Mouse (Mus musculus) hindbrain, embryonic 12.5 days (tissue): Measurements from ENCODE around the gene Olfr1469. TPM values are rescaled to one million over a fixed set of nuclear protein-coding genes. Genes with fewer than 3 reads are reported as not detected.
"Not testable (repeated sequence)": the region's sequence is repeated elsewhere in the genome, so short reads cannot be mapped to it uniquely, and the experiment has no call there.

ENCODE experiments used
- ATAC-seq: fragments of 200-750 bp; cut with Nextera tagmentation; 2 replicates; pipeline ENCODE4 v1.8.0; 2017; ENCODE audit warnings: moderate TSS enrichment; ENCODE audit not compliant: low FRiP score
- H3K27ac ChIP-seq: fragments of 300-500 bp; sonication (generic); 2 replicates; pipeline ENCODE4 v1.5.1; 2016; ENCODE audit warnings: mild to moderate bottlenecking
- H3K27me3 ChIP-seq: fragments of 300-500 bp; sonication (generic); 2 replicates; pipeline ENCODE4 v1.6.1; 2016; ENCODE audit warnings: mild to moderate bottlenecking
- H3K36me3 ChIP-seq: fragments of 300-500 bp; sonication (generic); 2 replicates; pipeline ENCODE4 v1.6.1; 2016; ENCODE audit warnings: mild to moderate bottlenecking
- H3K4me1 ChIP-seq: fragments of 300-500 bp; sonication (generic); 2 replicates; pipeline ENCODE4 v1.6.1; 2016
- H3K4me2 ChIP-seq: fragments of 300-500 bp; sonication (generic); replicated peaks from 2 replicates; pipeline ENCODE4 v1.6.1; 2016; ENCODE audit warnings: mild to moderate bottlenecking
- H3K4me3 ChIP-seq: fragments of 300-500 bp; sonication (generic); 2 replicates; pipeline ENCODE4 v1.5.1; 2016; ENCODE audit warnings: mild to moderate bottlenecking
- H3K9ac ChIP-seq: fragments of 300-500 bp; sonication (generic); 2 replicates; pipeline ENCODE4 v1.6.1; 2016; ENCODE audit warnings: mild to moderate bottlenecking, moderate library complexity
- H3K9me3 ChIP-seq: fragments of 300-500 bp; sonication (generic); replicated peaks from 2 replicates; pipeline ENCODE4 v1.6.1; 2016; ENCODE audit warnings: mild to moderate bottlenecking
- WGBS: fragments of 180-500 bp; shearing (Covaris S2); methylation state at CpG from one replicate; pipeline ENCODE4 v1.1.7; 2016; 5-methylcytosine and 5-hydroxymethylcytosine counted together
- polyA plus RNA-seq: library from polyadenylated mRNA; unstranded; fragments of >200 nt; fragmentation: Nextera tagmentation; extraction: Ambion mirVana; gene quantifications from 2 replicates; pipeline ENCODE4 v1.2.1, GENCODE M21; 2016

Olfr1469 gene
- polyA plus RNA-seq = not detected in 2 replicates

- 84% methylated on average over 2 of the region's 2 CpGs for WGBS
- no peak within 1 kb of the TSS for H3K9ac ChIP-seq
Measured at GRCm38 (mm10) chr19:13407549-13407948, at the start of gene Olfr1469. Gene Olfr1469 (plus strand): TSS chr19:13407849.

GRCm38 (mm10) chr19:13361936-13362335 is 45.7 kb upstream of the Olfr1469 start, which contains the start of gene Olfr1467:
Gene Olfr1467 (plus strand): TSS chr19:13362236.
- no peak for ATAC-seq
- Histone ChIP-seq H3K4me3 (no peak within 1 kb of the TSS), H3K9me3 (peaks cover 13% of the 10 kb centered on the region), H3K27ac (no peak within 1 kb of the TSS), H3K27me3 (no peaks in the 10 kb centered on the region), H3K4me2 (no peak within 1 kb of the TSS), H3K4me1 (no peaks in the 10 kb centered on the region), H3K9ac (no peak within 1 kb of the TSS), H3K36me3 (no peaks in the 10 kb centered on the region)
- 75% methylated on average over 2 of the region's 2 CpGs for WGBS

More at GRCm38 (mm10) chr19:13407549-13407948, at the start of gene Olfr1469:
- no peak for ATAC-seq
- Histone ChIP-seq H3K4me1 (no peaks in the 10 kb centered on the region), H3K9me3 (peaks cover 11% of the 10 kb centered on the region), H3K27ac (no peak within 1 kb of the TSS), H3K36me3 (no peaks in the 10 kb centered on the region), H3K4me2 (no peak within 1 kb of the TSS), H3K4me3 (no peak within 1 kb of the TSS), H3K27me3 (no peaks in the 10 kb centered on the region)

- H3K4me2 ChIP-seq, H3K4me3 ChIP-seq, H3K4me1 ChIP-seq, H3K27me3 ChIP-seq, H3K27ac ChIP-seq, H3K36me3 ChIP-seq, H3K9ac ChIP-seq, ATAC-seq: not testable (repeated sequence)
- WGBS = 75% methylated on average over 2 of the region's 2 CpGs
- peaks cover 12% of the 10 kb centered on the region; the same call in 1 of the 2 replicates for H3K9me3 ChIP-seq
Measured at GRCm38 (mm10) chr19:13443109-13443508, 35.5 kb downstream of the Olfr1469 start, which contains the start of gene Olfr1471. Gene Olfr1471 (plus strand): TSS chr19:13443409.

GRCm38 (mm10) chr19:13455986-13456385 is 48.3 kb downstream of the Olfr1469 start, which contains the start of gene Olfr1472:
Gene Olfr1472 (minus strand): TSS chr19:13456086.
- H3K4me1 ChIP-seq = no peaks in the 10 kb centered on the region
- H3K9me3 ChIP-seq = 0 out of 2 replicates have a peak, but pooled peaks cover 2% of the 10 kb centered on the region
- H3K4me2 ChIP-seq = no peak within 1 kb of the TSS
- H3K27ac ChIP-seq = no peak within 1 kb of the TSS
- H3K9ac ChIP-seq = no peak within 1 kb of the TSS
- H3K4me3 ChIP-seq = no peak within 1 kb of the TSS
- 75% methylated on average over 1 of the region's 1 CpGs for WGBS
- no peak for ATAC-seq
- no peaks in the 10 kb centered on the region for H3K27me3 ChIP-seq
- no peaks in the 10 kb centered on the region for H3K36me3 ChIP-seq

Other genes starting within 250 kb of the Olfr1469 start
- not detected in 2 replicates for gene Olfr1461, start 244.8 kb upstream of the Olfr1469 start, polyA plus RNA-seq
- not detected in 2 replicates for gene Olfr1462, start 222.1 kb upstream of the Olfr1469 start, polyA plus RNA-seq
- gene Olfr1463, start 176.5 kb upstream of the Olfr1469 start, polyA plus RNA-seq = not detected in 2 replicates
- gene Olfr1465, start 92.3 kb upstream of the Olfr1469 start, polyA plus RNA-seq = not detected in 2 replicates
- gene Olfr1466, start 69.0 kb upstream of the Olfr1469 start, polyA plus RNA-seq = not detected in 2 replicates
- not detected in 2 replicates for gene Olfr1467, start 45.6 kb upstream of the Olfr1469 start, polyA plus RNA-seq
- gene Olfr1471, start 35.6 kb downstream of the Olfr1469 start, polyA plus RNA-seq = not detected in 2 replicates
- gene Olfr1472, start 48.2 kb downstream of the Olfr1469 start, polyA plus RNA-seq = not detected in 2 replicates
- not detected in 2 replicates for gene Olfr1474, start 61.7 kb downstream of the Olfr1469 start, polyA plus RNA-seq
- gene Olfr1475, start 72.3 kb downstream of the Olfr1469 start, polyA plus RNA-seq = not detected in 2 replicates
- not detected in 2 replicates for gene Olfr1477, start 92.7 kb downstream of the Olfr1469 start, polyA plus RNA-seq
- not detected in 2 replicates for gene Olfr1480, start 120.1 kb downstream of the Olfr1469 start, polyA plus RNA-seq
- gene Olfr1484, start 175.7 kb downstream of the Olfr1469 start, polyA plus RNA-seq = not detected in 2 replicates
- gene Olfr1487, start 209.5 kb downstream of the Olfr1469 start, polyA plus RNA-seq = not detected in 2 replicates
- not detected in 2 replicates for gene Olfr1489, start 223.8 kb downstream of the Olfr1469 start, polyA plus RNA-seq
- gene Olfr1490, start 243.2 kb downstream of the Olfr1469 start, polyA plus RNA-seq = not detected in 2 replicates